Mouse (Mus musculus) midbrain, embryonic 14.5 days (tissue): ENCODE results near the gene Ephb2. TPM values are rescaled to one million over a fixed set of nuclear protein-coding genes. Genes with fewer than 3 reads are reported as not detected.

Source experiments
- ATAC-seq: fragments of 200-750 bp; cut with Nextera tagmentation; 2 replicates; pipeline ENCODE4 v1.8.0; 2017; ENCODE audit warnings: moderate number of reproducible peaks, moderate library complexity; ENCODE audit not compliant: low FRiP score, low TSS enrichment
- DNase-seq: peaks from one replicate; pipeline ENCODE4 v3.0.0-alpha.2; 2015
- H3K27ac ChIP-seq: fragments of 300-500 bp; sonication (generic); replicated peaks from 2 replicates; pipeline ENCODE4 v1.5.1; 2014; ENCODE audit warnings: mild to moderate bottlenecking, low read depth, low read length, moderate library complexity
- H3K27me3 ChIP-seq: fragments of 300-500 bp; sonication (generic); 2 replicates; pipeline ENCODE4 v1.6.1; 2014; ENCODE audit warnings: low read length, control low read depth, mixed read lengths; ENCODE audit not compliant: control insufficient read depth, insufficient read depth
- H3K36me3 ChIP-seq: fragments of 300-500 bp; sonication (generic); 2 replicates; pipeline ENCODE4 v1.6.1; 2014; ENCODE audit warnings: low read length, control low read depth; ENCODE audit not compliant: control insufficient read depth, insufficient read depth
- H3K4me1 ChIP-seq: fragments of 300-500 bp; sonication (generic); 2 replicates; pipeline ENCODE4 v1.6.1; 2014; ENCODE audit warnings: mild to moderate bottlenecking, antibody characterized with exemption, low read length, control low read depth; ENCODE audit not compliant: control insufficient read depth, insufficient read depth
- H3K4me2 ChIP-seq: fragments of 300-500 bp; sonication (generic); 2 replicates; pipeline ENCODE4 v1.6.1; 2014; ENCODE audit warnings: mild to moderate bottlenecking, low read length, moderate library complexity
- H3K4me3 ChIP-seq: fragments of 300-500 bp; sonication (generic); replicated peaks from 2 replicates; pipeline ENCODE4 v1.5.1; 2014; ENCODE audit warnings: low read depth, low read length
- H3K9ac ChIP-seq: fragments of 300-500 bp; sonication (generic); replicated peaks from 2 replicates; pipeline ENCODE4 v1.6.1; 2014; ENCODE audit warnings: mild to moderate bottlenecking, low read length, moderate library complexity
- H3K9me3 ChIP-seq: fragments of 300-500 bp; sonication (generic); 2 replicates; pipeline ENCODE4 v1.6.1; 2016; ENCODE audit warnings: low read length, control low read depth, mixed read lengths; ENCODE audit not compliant: control insufficient read depth
- WGBS: fragments of 180-500 bp; shearing (Covaris S2); extraction: QIAGEN DNeasy Blood & Tissue Kit; methylation state at CpG from one replicate; pipeline ENCODE4 v1.1.7; 2014; 5-methylcytosine and 5-hydroxymethylcytosine counted together
- polyA plus RNA-seq: library from polyadenylated mRNA; unstranded; fragments of >200 nt; fragmentation: Nextera tagmentation; extraction: Ambion mirVana; gene quantifications from 2 replicates; pipeline ENCODE4 v1.2.1, GENCODE M21; 2014

The Ephb2 gene
- polyA plus RNA-seq, 1 experiment from 2014 or later, result 32.8 TPM

DNA sequence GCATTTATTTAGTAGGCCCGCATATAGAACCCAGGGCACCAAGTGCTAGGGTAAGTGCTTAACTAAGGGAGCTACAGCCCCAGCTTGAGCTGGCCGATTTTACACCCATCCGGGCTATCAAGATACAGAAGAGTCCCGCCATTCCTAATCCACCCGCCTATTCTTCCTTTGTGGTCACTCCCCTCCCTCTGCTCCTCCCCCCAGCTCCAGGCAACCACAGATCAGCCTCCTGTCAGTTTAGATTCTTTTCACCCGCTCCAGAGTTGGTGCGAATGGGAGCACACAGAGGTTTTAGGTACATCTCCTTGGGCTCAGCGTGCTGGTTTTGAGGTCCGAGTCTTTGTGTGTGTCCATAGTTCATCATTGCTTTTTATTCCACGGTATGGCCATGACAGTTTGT lies 196.9 kb downstream of the Ephb2 start:
- under 1% methylated on average over 10 of the region's 10 CpGs for WGBS

GRCm38 (mm10) chr4:136638230-136638750 lies 197.5 kb downstream of the Ephb2 start:
- no peaks in the 10 kb centered on the region for H3K9me3 ChIP-seq
- H3K36me3 ChIP-seq, result no peaks in the 10 kb centered on the region
- peaks cover 16% of the 10 kb centered on the region; the same call in 1 of the 2 replicates for H3K27me3 ChIP-seq
- H3K9ac ChIP-seq, result peak overlapping the region; percentile 61; the same call in 1 of the 2 replicates
- no peak for ATAC-seq
- peaks cover 12% of the 10 kb centered on the region; the same call in 1 of the 2 replicates for H3K4me1 ChIP-seq
- H3K27ac ChIP-seq, result no peak overlapping the region
- peak overlapping the region; percentile 76 for H3K4me2 ChIP-seq
- no peak overlapping the region for H3K4me3 ChIP-seq
- 17% methylated on average over 7 of the region's 7 CpGs for WGBS
- peak; percentile 17 for DNase-seq

More for the DNA sequence above, 196.9 kb downstream of the Ephb2 start:
- Histone ChIP-seq H3K4me1 (peaks cover 12% of the 10 kb centered on the region; the same call in 1 of the 2 replicates), H3K9me3 (no peaks in the 10 kb centered on the region), H3K27ac (no peak overlapping the region), H3K9ac (no peak overlapping the region; the same call in 1 of the 2 replicates), H3K36me3 (no peaks in the 10 kb centered on the region), H3K27me3 (peaks cover 16% of the 10 kb centered on the region; the same call in 1 of the 2 replicates), H3K4me3 (0 out of 2 replicates have a peak overlapping the region, but pooled peaks have one; percentile 3), H3K4me2 (peak overlapping the region; percentile 35)
- ATAC-seq (no peak), DNase-seq (peak; percentile 75)

DNA sequence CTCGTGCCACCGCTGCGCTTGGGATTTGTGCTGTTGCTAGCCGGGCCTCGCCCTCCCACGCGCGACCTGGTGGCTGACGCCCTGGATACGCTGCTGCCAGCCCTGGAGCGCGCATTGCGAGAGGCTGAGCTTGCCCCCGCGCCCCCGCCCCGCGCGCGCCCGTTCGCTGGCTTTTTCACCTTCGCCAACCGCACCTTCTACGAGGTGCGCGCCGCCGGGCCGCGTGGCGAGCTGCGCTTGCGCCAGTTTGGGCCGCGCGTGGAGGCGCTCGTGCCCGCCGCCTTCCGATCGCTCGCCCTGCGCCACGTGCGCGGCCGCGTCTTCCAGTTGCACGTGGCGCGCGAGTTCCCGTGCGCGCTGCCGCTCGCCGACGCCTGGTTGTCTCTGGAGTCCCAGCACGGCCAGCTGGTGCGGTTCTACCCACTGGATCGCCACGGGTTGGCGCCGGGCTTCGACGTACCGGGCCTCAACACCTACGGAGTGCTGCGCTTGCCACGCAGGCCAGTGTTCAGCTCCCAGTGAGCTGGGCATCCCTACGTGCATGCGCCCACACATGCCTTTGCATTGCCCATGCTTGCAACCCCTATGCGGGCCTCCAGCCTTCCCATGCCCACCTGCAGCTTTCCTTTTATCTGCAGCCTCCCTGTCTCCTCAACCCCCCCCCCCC lies 198.1 kb downstream of the Ephb2 start:
- Histone ChIP-seq H3K9me3 (no peaks in the 10 kb centered on the region), H3K4me2 (peak overlapping the region; percentile 76), H3K36me3 (no peaks in the 10 kb centered on the region), H3K4me1 (peaks cover 12% of the 10 kb centered on the region; the same call in 1 of the 2 replicates), H3K9ac (peak overlapping the region; percentile 61), H3K27ac (peak overlapping the region; percentile 45), H3K27me3 (peaks cover 16% of the 10 kb centered on the region; the same call in 1 of the 2 replicates), H3K4me3 (peak overlapping the region; percentile 47)
- DNase-seq, result peak; percentile 95
- 2% methylated on average over 74 of the region's 76 CpGs for WGBS
- peak; percentile 77 for ATAC-seq

DNA sequence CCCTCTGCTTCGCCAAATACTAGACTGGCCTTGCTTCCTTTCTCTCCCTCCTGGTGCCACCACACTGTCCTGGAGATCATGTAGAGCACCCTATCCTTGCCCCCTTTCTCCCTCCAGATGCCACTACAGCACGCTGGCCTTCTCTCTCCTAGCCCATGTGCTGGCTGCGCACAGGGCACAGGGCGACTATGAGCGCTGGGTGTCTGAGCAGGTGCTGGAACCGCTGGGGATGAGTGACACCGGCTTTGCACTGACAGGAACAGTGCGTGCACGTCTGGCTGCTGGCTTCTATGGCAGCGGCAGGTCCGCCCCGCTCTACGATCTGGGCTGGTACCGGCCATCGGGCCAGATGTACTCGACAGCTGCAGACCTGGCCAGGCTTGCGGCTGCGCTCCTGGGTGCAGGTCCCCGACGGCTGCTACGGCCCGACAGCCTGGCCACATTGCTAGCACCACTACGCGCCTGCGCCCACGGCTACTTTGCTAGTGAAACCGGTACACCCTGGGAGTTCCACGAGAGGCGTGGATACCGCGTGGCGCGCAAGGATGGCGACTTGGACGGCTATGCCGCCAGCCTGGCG lies 198.7 kb downstream of the Ephb2 start:
- WGBS, result 18% methylated on average over 37 of the region's 37 CpGs
- Histone ChIP-seq H3K27ac (peak overlapping the region; percentile 45; the same call in 1 of the 2 replicates), H3K9me3 (no peaks in the 10 kb centered on the region), H3K4me2 (peak overlapping the region; percentile 76), H3K36me3 (no peaks in the 10 kb centered on the region), H3K9ac (peak overlapping the region; percentile 61), H3K4me1 (peaks cover 12% of the 10 kb centered on the region; the same call in 1 of the 2 replicates), H3K27me3 (peaks cover 16% of the 10 kb centered on the region; the same call in 1 of the 2 replicates), H3K4me3 (peak overlapping the region; percentile 47)
- no peak for DNase-seq
- ATAC-seq, result peak; percentile 63; the same call in 1 of the 2 replicates

- H3K27ac ChIP-seq, result no peak overlapping the region
- peaks cover 12% of the 10 kb centered on the region; the same call in 1 of the 2 replicates for H3K4me1 ChIP-seq
- no peaks in the 10 kb centered on the region for H3K9me3 ChIP-seq
- no peak for DNase-seq
- H3K27me3 ChIP-seq, result peaks cover 16% of the 10 kb centered on the region; the same call in 1 of the 2 replicates
- no peak overlapping the region for H3K9ac ChIP-seq
- H3K4me3 ChIP-seq, result no peak overlapping the region
- no peak for ATAC-seq
- WGBS, result 66% methylated on average over 5 of the region's 5 CpGs
- no peaks in the 10 kb centered on the region for H3K36me3 ChIP-seq
- H3K4me2 ChIP-seq, result no peak overlapping the region
Measured at GRCm38 (mm10) chr4:136636511-136636910, 199.3 kb downstream of the Ephb2 start.

DNA sequence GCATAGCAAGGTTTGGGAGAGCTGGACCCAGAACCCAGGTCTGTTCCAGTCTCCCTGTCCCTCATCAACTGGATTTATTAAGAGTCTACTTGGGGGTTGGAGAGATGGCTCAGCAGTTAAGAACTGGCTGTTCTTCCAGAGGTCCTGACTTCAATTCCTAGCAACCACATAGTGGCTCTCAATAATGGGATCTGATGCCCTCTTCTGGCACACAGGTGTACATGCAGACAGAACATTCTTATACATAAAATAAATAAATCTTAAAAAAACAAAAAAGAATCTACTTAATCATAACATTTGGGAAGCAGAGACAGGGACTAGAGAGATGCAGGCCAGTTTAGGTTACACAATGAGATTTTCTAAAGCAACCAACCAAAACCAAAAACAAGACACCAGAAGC lies 199.8 kb downstream of the Ephb2 start:
- H3K4me2 ChIP-seq, result no peak overlapping the region
- no peaks in the 10 kb centered on the region for H3K9me3 ChIP-seq
- DNase-seq (no peak), ATAC-seq (no peak)
- H3K4me1 ChIP-seq, result peaks cover 12% of the 10 kb centered on the region; the same call in 1 of the 2 replicates
- H3K4me3 ChIP-seq, result no peak overlapping the region
- H3K9ac ChIP-seq, result no peak overlapping the region
- no peak overlapping the region for H3K27ac ChIP-seq
- no peaks in the 10 kb centered on the region for H3K36me3 ChIP-seq
- H3K27me3 ChIP-seq, result peaks cover 16% of the 10 kb centered on the region; the same call in 1 of the 2 replicates

GRCm38 (mm10) chr4:136631237-136631994 lies 204.4 kb downstream of the Ephb2 start:
- no peak overlapping the region for H3K27ac ChIP-seq
- H3K4me1 ChIP-seq, result no peaks in the 10 kb centered on the region
- peak; percentile 53 for DNase-seq
- WGBS, result 80% methylated on average over 11 of the region's 11 CpGs
- no peaks in the 10 kb centered on the region for H3K36me3 ChIP-seq
- H3K4me2 ChIP-seq, result no peak overlapping the region
- no peak for ATAC-seq
- 0 out of 2 replicates have a peak, but pooled peaks cover 4% of the 10 kb centered on the region for H3K27me3 ChIP-seq
- H3K9ac ChIP-seq, result no peak overlapping the region
- no peak overlapping the region for H3K4me3 ChIP-seq
- H3K9me3 ChIP-seq, result no peaks in the 10 kb centered on the region

- H3K9ac ChIP-seq, result no peak overlapping the region
- no peaks in the 10 kb centered on the region for H3K4me1 ChIP-seq
- no peak for ATAC-seq
- H3K4me3 ChIP-seq, result no peak overlapping the region
- no peak overlapping the region for H3K27ac ChIP-seq
- H3K27me3 ChIP-seq, result no peaks in the 10 kb centered on the region
- H3K36me3 ChIP-seq, result no peaks in the 10 kb centered on the region
- H3K4me2 ChIP-seq, result no peak overlapping the region
- DNase-seq, result no peak
- H3K9me3 ChIP-seq, result no peaks in the 10 kb centered on the region
- WGBS, result 76% methylated on average over 6 of the region's 6 CpGs
Measured at GRCm38 (mm10) chr4:136626590-136626989, 209.2 kb downstream of the Ephb2 start.
